Mouse (Mus musculus) testis, adult 2 months (tissue): Measurements from ENCODE around the gene Agap1.

Experiments
- CTCF ChIP-seq: fragments of 200-500 bp; IDR thresholded peaks from 2 replicates; pipeline ENCODE4 v1.5.1; 2012; ENCODE audit warnings: low read depth, mild to moderate bottlenecking, inconsistent platforms, low read length, moderate library complexity; ENCODE audit not compliant: control insufficient read depth, insufficient read depth, insufficient replicate concordance
- POLR2A ChIP-seq: fragments of 200-500 bp; IDR thresholded peaks from 2 replicates; pipeline ENCODE4 v1.6.1; 2012; ENCODE audit warnings: low read depth, mild to moderate bottlenecking, inconsistent platforms, low read length, moderate library complexity; ENCODE audit not compliant: control insufficient read depth

DNA sequence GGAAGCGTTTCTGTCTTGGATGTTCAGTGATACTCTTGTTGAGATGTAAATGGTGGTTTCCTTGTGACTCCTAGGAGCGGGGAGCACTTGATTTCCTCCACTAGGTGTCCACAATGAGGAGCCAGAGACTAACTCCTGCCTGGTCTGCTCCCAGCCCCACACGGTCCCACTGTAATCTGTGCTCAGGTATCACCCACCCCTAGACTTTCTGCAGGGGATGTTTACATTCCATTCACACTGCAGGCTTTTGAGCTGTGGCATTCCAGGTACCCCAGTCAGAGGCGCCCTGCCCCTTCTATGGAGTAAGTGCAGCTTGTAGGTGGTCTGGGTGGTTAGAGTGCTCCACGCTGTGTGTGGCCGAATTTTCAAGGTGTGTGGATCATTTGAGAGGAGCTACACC is 218.5 kb downstream of the Agap1 start:
- TF ChIP-seq CTCF (no peak), POLR2A (no peak)
